Mouse (Mus musculus) ovary, postnatal 14 days (tissue): ENCODE data around the gene Tor1a.
A peak's percentile ranks its signal among the peaks of the same experiment; 100 is the strongest.

Experiments used
- DNase-seq: peaks from one replicate; pipeline ENCODE4 v3.0.0; 2022; ENCODE audit warnings: low spot score

The Tor1a gene

DNA sequence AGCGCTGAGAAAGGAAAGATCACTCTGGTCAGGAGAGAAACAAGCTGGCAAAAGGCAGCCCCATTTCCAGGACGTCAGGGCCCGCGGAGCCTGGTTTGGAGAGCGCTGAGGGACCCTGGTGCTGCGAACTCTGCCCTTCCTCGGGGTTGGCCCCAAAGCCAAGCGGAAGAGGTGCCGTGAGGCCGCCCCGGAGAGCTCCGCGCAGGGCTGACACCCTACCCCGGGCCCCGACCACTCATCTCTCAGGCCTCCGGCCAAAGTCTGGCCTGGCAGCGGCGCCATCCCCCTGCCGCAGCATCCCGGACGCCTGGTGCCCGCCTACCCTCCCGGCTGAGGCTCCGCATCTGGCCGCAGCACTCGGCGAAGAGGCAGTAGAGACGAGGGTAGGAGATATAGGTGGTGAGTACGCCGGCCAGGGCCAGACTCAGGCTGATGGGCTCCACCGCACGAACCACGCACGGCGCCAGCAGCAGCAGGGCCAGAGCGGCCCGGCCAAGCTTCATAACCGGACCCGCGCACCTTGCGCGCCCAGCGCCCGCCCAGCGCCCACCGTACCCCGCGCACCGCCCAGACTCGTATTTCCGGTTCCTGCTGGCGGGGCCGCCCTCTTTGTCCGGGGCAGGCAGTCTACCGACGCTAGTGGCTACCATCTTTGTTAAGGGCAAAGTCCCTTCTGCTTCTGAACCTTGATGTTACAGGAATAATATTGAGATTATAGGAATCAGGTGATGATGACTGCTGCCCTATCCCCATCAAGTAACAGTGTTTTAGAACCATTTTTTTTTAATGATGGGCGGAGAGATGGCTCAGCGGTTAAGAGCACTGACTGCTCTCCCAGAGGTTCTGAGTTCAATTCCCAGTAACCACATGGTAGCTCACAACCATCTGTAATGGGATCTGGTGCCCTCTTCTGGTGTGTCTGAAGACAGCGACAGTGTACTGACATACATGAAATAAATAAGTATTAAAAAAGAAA is at the start of gene Tor1a:
TSS of gene Tor1a (minus strand) at position 582 of the 976 bp plus-strand sequence.
- peak; percentile 78 for DNase-seq

DNA sequence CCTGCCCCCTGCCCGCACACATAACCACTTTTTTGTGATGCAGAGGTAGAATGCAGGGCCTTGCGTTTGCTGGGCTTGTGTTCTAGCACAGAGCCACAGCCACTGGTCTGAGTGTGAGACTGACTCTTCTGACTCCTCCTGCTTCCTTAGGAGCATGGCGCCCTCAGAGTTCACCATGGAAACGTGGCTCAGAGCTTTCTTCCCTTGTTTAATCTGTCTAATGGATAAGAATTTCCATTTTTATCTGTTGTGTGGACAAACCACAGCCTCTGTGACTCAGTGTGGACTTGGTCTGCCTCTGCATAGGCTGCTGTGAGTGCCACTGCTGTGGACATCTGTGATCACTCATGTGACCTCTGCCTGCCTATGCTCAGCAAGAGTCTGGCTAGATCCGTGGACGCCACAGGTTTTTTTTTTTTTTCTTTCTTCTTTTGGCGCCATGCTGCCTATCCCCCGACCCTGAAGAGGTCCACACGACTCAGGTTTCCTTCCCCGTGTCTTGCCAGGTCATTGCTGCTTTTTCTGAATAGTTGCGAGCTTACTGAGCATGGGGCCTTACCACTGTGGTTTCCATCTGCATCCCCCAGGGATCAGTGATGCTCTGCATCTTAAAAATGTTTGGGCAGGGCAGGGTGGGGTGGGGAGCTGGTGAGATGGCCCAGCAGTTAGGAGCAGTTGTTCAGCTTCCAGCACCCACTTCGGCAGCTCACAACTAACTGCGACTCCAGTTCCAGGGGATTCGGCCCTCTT is 45.8 kb upstream of the Tor1a start:
- no peak for DNase-seq

DNA sequence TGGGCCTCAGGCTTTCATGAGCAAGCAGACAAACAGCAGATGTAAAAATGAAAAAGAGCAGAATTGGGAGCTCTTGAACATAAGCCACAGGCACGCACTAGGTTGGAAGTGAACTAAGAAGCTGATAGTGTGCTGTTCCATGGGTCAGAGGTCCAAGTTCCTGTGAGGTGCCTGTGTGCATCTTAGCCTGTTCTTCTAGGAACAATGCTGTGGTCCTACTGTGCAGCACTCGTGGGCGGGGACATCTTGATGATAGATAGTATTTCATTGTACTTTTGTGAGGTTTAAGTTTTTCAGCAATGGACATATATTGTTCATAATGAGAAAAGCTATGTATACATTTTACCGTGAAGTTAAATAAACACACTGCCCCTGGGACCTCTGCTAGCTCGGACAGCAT is 39.5 kb upstream of the Tor1a start:
- DNase-seq: no peak

DNA sequence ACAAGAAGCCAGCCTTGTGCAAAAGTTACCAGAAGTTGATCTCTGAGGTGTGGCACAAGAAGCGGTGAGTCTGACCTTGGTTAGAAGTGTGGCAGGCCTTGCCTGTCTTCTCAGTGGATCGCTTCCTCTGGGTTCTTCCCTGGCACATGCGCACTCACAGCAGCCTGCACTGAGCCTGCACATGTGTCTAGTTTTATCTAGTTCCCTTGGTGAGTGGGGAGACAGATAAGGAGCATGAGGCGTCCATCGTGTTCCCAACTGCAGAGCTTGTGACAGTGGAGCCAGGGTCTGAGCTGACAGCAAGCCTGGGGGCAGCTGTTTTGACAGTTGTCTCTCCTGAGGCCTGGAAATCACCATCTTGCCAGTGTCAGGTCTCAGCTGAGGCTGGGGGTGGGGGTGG is 38.7 kb upstream of the Tor1a start:
- no peak for DNase-seq

DNA sequence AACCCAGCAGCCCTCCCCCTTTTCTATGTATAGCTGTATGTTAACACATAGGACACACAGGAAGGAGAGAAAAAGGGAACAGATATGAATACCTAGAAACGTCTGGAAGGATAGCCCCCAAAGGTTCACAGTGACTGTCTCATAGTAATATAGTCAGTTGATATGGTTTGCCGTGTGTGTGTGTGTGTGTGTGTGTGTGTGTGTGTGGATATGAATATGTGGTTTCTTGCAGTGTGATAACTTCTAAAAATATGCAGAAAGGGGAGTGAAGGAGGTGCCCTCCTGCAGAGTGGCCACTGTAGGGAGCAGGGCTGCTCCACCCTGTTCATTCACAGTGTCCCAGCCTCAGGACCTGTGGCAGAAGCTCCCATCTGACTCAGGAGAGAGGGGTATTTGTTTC is 37.7 kb upstream of the Tor1a start:
- DNase-seq: no peak

DNA sequence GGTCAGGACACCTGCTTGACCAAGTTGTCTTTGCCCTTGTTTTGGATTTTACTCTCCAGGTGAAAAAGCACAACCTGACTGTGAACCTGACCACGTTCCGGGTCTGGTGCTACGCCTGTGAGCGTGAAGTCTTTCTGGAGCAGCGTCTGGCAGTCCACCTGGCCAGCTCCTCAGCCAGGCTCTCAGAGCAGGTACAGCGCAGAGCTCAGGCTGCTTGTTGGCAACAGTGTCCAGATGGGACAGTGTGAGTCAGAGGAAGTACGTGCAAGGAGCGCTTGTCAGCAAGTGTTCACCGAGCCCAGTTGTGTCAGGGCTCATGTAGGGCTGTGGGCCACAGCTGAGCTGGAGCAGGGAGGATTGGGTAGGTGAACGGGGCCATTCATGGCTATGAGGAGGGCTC is 35.1 kb upstream of the Tor1a start:
- DNase-seq: no peak

DNA sequence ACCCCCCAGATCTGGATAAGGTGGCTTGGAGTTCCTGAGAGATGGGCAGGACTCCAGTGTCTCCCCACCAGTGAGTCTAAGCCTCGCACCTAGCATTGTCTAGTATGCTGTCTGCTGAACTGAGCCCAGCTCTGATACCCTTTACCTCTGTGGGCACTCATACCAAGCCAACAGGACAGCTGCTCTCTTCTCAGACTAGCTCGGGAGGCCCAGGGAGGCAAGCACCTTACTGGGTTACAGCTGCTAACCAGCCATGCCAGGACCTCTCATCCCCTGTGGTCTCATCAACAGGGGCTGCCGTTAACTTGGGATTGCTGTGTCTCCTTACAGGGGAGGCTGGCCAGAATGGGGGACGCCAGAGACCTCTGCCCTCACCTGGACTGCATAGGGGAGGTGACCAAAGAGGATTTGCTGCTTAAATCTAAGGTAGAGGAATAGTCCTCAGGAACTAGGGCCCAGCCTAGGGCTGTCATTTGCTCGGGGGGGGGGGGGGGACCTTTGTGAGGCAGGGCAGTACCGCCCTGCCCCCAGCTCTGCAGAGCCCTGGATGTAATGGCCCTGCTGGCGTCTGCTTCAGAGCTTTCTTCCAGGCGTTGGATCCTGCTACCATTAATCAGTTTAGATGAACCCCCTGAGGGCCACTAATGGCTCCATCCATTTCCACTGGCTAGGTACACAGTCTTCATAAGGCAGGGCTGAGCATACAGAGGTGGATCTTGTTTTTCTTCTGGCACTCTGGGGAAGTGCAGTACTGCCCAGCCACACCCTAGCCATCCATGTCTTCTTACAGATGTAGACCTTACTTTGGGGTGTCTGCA is 30.9 kb upstream of the Tor1a start:
- no peak for DNase-seq

DNA sequence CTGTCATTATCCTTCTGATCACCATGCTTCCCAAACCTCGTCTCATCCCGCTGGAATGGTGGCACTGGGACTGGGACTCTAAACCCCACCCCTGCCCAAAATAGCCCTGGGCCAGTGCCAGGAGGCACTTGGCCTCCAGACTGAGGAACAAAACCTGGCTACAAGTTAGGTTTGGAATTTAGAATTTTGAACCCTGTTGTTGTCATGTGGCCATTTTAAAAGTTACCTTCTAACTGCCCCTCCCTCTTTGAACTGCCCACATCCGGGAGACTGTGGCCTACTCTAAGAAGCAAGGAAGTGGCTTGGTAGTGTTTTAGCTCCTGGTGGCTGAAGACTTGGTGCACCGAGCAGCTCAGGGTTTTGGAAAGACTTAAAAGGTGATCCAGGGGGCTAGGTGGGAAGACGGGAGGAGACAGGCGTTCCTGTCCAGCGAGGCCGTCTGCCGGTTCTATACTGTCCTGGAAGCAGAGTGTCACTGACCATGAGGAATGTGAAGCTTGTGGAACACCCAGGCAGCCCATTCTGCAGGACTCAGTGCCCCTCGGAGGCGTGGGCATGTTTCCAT is 27.8 kb upstream of the Tor1a start:
- DNase-seq: no peak

DNA sequence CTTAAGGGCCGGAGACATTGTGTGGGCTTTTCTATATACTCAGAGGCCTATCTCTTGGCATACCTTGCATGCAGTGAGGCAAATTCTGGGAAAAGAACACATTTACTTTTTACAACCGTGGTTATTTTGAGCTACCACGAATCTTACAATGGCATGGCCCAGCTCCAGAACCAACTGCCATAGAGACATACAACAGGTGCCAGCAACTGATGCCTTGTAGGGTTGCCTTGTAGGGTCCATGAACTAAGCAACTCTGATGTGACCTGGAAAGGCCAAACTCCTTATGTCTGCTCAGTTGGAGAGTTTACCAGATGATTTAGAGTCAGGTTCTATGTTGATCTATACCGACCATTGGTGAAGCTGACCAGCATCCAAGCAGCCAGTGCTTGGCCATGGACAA is 27.1 kb upstream of the Tor1a start:
- no peak for DNase-seq

DNA sequence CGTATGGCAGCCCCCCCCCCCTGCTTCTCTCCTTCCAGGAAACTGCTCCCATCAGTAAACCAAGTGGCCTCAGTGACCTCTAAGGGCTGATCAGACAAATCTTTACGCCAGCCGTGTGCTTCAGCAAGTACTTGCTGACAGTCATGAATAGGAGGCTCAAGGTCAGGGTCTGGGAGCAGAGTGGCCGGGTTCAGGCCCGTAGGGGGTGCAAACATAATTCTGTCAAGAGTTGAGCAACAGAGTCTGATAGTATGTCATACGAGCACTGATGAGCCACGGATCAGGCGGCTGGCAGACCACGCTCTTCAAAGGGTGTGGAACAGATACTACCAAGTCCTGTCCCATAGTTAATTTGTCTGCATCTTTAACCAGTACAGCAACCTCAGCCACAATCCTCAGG is 22.5 kb upstream of the Tor1a start:
- no peak for DNase-seq

DNA sequence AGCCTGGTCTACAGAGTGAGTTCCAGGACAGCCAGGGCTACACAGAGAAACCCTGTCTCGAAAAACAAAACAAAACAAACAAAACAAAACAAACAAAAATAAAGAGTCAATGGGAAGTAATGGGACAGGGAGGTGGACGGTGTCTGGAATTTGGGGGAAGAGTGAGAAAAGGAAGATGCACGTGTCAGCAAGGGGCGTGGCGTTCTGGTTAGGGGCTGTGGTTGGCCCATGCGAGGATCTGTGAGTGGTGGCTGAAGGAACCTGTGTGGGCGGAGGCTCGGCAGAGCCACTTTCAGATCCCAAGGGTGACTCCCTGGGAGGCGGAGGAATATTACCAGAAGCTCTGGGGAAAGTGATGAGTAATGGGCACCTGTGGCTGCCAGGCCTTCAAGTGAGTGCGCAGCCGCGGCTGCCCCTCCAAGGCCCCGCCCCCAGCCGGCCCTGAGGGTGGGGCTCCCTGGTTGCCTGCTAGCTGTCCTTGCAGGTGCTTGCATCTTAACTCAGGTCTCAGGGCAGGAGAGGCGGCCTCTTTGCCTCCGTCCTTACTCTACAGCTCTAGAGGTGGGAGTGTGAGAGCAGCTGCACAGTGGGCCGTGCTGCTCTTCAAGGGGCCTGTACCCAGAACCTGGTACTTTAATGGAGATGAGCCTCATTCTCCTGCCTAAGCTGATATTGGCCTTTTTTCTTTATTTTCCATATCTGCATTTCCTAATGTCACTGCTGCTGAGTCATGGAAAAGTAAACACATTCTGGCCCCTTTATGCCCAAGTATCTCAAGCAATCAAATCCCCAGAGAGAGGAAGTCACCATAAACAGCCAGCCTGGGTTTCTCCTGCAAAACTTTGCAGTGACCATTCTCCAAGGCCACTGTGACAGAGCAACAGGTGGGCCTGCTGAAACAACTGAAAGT is 17.6 kb upstream of the Tor1a start:
- DNase-seq: peak; percentile 38

DNA sequence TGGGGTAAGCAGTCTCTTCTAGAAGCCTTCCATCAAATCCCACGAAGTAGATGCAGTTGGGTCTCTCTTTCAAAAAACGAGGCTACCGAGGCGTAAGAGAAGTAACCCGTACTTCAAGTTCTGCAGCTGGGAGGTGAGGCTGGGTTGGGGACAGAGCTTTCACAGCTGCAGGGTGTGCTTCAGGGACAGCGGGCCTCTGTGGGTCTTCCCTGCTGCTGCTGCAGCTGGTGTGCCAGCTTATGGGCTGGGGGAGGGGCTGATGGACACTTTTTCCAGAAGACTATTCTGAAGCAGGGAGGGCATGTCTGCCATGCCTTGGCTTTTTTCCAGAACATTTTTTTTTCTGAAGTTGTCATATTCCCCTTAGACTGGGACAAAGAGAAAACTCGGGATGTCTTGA is 15.3 kb upstream of the Tor1a start:
- DNase-seq: no peak

DNA sequence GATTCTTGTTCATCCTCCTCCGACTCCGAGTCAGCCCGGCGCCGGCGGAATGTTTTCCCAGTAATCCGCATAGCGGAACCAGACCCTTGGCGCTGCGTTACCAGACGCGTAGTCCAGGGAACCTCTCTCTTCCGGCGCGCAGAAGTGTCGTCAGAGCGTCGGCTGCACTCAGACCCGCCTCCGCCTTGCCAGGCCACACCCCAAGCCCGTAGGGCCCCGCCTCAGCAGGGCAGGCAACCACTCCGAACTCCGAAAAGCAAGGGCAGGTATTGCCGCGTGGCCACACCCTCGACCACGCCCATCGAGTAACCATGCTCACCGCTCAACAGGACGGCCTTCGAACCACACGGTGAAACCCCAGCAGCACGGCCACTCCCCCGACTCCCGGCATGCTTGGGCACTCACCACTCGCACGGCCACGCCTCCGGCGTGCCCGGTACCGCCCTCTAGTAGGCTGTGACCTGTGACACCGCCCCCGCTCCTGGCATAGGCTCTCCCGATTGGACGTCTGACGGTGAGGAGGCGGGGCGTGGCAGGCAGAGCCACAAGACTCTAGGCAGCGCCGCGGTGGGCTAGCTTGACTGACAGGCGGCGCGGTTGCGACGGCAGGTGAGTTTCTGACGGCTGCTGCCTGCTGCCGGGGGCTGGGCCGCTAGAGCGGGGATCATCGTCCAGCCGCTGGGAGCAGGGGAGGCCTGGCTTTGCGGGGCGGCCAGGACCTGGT is 14.2 kb upstream of the Tor1a start, which contains the start of the genes BC005624 and Usp20:
TSS of gene BC005624 (minus strand) at position 412 of the 724 bp plus-strand sequence.
TSS of gene Usp20 (plus strand) at position 490 of the 724 bp plus-strand sequence.
- peak; percentile 95 for DNase-seq

DNA sequence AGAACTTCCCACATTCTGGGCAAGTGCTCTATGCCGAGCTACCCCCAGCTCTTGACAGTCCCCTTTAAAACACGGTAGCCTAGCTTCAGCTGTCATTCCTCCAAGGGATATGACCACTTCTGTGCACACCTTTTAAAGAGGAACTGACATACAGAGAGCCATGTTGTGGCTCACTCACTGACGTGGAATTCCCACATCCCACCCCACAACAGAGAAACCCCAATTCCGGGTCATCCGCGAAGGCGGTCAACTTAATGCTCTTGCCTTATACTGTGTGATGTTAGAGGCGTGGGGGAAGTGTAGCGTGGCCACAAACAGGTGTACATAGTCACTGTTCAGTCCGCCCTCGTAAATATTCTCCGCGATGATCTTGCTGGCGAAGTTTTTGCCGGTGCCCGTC is 907 bp downstream of the Tor1a start:
- no peak for DNase-seq

DNA sequence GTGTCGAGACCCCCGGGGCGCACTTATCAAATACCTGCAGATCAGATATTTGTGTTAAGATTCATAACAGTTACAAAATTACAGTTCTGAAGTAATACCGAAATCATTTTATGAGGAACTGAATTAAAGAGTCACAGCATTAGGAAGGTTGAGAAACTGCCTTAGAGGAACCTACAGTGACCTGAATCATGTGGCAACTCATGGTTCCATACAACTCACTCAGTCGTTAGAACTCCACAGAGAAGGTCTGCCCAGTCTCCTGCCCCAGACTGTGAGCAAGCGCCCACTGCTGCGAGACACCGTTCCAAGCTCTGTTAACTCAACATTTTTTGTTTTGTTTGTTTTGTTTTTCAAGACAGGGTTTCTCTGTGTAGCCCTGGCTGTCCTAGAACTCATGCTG is 2.1 kb downstream of the Tor1a start:
- no peak for DNase-seq

DNA sequence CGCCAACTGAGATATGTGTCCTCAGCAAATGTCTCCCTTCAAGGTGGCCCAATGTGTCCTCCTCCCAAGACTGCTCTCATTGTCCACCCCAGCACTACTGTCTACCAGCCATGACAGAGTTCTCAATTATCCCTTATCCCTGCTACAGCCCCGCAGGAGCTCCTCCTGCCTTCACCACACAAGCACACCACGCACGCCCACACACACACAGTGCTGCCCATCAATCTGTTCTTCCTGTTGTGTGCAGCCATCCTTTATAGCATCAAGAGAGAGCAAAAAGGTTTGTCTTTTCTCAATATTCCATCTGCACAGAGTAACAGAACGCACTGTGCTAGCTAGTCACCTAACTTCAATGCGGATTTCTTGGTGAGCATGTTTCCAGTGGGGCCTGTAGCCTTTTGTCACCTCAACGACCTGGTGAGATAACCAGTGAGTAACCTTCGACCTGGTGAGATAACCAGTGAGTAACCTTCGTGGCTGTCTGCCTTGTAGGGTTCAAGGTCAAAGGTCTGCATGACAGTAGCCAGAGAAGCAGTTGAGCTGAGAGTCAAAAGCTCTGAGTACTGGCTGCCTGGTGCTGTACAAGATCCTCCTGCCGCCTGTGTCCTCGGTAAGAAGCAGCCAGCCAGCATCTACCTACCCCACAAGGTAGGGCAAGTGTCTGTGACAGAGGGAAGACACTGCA is 5.0 kb downstream of the Tor1a start:
- no peak for DNase-seq

DNA sequence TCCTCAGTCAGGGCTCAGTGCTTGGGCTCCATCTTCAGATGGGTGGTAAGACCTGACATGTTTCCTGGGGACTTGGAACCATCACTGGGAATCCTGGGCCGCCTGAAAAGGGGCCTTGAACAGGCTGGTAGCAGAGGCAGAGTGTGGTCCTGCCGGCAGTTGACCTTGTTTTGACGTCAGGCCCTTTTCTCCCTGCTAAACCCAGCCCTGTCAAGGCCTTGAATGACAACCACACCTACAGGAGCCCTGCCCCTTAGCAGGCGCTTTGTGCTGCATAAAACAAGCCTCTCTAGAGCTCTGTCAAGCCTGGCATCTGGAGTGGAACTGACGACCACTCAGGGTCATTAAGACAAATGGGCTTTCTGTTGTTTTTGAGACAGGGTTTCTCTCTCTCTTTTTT is 7.9 kb downstream of the Tor1a start:
- no peak for DNase-seq

DNA sequence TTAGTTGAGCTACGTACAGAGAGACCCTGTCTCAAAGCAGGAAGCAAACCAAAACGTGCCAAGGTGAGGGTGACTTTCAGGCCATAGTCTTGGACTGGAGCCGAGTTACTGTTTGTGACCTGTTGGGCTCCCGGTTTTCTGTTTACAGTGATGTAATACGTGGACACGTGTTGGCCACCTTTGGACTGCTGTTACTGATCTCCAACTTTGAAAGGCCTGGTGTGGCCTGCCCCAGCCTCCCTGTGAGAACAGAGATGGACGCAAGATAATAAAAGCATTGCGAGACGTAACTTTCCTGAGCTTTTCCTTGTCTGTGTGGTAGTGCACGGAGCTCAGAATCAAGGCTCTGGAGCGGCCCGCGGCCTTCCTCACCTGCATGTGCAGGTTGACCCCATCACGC is 9.0 kb downstream of the Tor1a start:
- DNase-seq: no peak

DNA sequence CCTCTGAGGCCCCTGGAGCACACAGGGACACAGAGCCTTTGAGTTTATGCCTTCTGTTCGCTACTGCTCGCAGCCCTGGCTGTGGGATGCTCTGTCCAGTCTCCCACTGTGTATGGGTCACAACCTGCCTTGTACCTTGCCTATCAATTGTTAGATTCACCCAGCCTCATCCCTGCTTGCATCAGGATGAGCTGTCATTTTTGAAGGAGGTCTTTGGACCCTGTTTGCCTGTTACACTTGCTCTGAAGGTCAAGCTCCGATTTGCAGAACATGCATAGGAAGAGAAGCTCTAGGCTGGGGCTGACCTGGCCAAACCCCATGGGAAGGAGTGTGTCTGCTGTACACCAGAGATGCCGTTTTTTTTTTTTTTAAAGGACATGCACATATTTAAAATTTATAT is 10.2 kb downstream of the Tor1a start:
- DNase-seq: no peak

DNA sequence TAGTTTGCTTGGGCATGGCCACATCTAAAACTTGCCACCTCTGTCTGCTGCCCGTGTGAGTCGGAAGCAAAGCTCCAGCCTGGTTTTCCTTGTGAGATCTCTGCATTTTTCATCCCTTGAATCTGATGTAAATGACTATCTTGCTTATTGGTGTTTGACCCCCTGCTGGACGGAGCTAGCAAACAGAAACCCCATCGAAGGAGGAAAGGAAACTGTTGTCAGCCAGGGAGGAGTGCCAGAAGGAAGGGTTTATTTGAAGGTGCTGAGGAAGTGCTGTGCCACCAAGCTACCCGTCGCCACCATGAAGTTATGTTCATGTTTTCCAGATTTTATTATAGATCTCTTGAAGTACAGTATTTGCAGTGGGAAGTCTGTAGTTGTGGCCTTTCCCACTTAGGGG is 12.9 kb downstream of the Tor1a start:
- no peak for DNase-seq
